Mouse (Mus musculus): ENCODE measurements around the gene Wdr38. TPM values are rescaled to one million over a fixed set of nuclear protein-coding genes. Genes with fewer than 3 reads are reported as not detected.
A peak's percentile ranks its signal among the peaks of the same experiment; 100 is the strongest.
"Not testable (repeated sequence)": the region's sequence is repeated elsewhere in the genome, so short reads cannot be mapped to it uniquely, and the experiment has no call there.

Wdr38 gene
- polyA plus RNA-seq, 1 experiment from 2014 or later = 2.1 TPM

GRCm38 (mm10) chr2:39000587-39000919, 3.3 kb downstream of the Wdr38 start:
- 86% methylated on average over 4 of the region's 4 CpGs for WGBS
- no peak for ATAC-seq
- no peaks in the 10 kb centered on the region for H3K9me3 ChIP-seq (replicated peaks)
- H3K4me1 ChIP-seq = peaks cover 33% of the 10 kb centered on the region
- H3K4me2 ChIP-seq = no peak overlapping the region
- peaks cover 48% of the 10 kb centered on the region for H3K36me3 ChIP-seq (ENCODE audit: poor library complexity, severe bottlenecking)
- H3K4me3 ChIP-seq = no peak overlapping the region
- H3K9ac ChIP-seq = no peak overlapping the region
- no peak overlapping the region for H3K27ac ChIP-seq
- 0 out of 2 replicates have a peak, but pooled peaks cover 7% of the 10 kb centered on the region for H3K27me3 ChIP-seq

- 0 out of 2 replicates have a peak, but pooled peaks cover 7% of the 10 kb centered on the region for H3K27me3 ChIP-seq
- no peak overlapping the region for H3K4me2 ChIP-seq
- H3K4me3 ChIP-seq = no peak overlapping the region
- H3K27ac ChIP-seq = no peak overlapping the region
- no peak for ATAC-seq
- H3K9ac ChIP-seq = no peak overlapping the region
- peaks cover 48% of the 10 kb centered on the region for H3K36me3 ChIP-seq (ENCODE audit: poor library complexity, severe bottlenecking)
- WGBS = 76% methylated on average over 3 of the region's 3 CpGs
- H3K9me3 ChIP-seq (replicated peaks) = no peaks in the 10 kb centered on the region
- peaks cover 44% of the 10 kb centered on the region for H3K4me1 ChIP-seq
Measured at GRCm38 (mm10) chr2:39001866-39002265, 4.6 kb downstream of the Wdr38 start.

DNA sequence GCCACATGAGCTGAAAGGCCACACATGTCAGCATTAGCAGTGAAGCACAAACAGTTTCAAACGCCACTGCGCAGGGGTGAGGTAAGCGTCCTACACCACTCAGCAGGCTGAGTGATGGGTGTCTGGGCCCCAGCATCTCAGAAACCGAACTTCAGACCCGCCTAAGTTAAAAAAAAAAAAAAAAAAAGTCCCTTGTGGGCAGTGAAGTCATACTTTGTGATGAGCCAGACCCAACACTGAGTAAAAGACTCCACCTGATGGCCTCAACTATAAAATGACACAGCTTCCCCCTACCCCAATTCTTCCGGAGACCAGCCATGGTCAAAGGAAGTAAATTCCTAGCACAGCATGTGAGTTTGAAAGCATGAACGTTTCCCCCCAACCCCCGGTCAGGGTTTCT, 5.8 kb downstream of the Wdr38 start:
- peaks cover 48% of the 10 kb centered on the region for H3K36me3 ChIP-seq (ENCODE audit: poor library complexity, severe bottlenecking)
- peak overlapping the region; percentile 74 for H3K4me3 ChIP-seq
- 49% methylated on average over 8 of the region's 8 CpGs for WGBS
- peaks cover 40% of the 10 kb centered on the region for H3K4me1 ChIP-seq
- ATAC-seq = no peak
- peak overlapping the region; percentile 93; the same call in 1 of the 2 replicates for H3K9ac ChIP-seq
- no peaks in the 10 kb centered on the region for H3K9me3 ChIP-seq (replicated peaks)
- no peak overlapping the region for H3K27ac ChIP-seq
- H3K27me3 ChIP-seq = no peaks in the 10 kb centered on the region
- peak overlapping the region; percentile 95 for H3K4me2 ChIP-seq

- H3K9me3 ChIP-seq (replicated peaks) = no peaks in the 10 kb centered on the region
- H3K4me1 ChIP-seq = peaks cover 39% of the 10 kb centered on the region
- H3K4me2 ChIP-seq = peak overlapping the region; percentile 95
- H3K4me3 ChIP-seq = peak overlapping the region; percentile 74
- no peak overlapping the region for H3K27ac ChIP-seq
- H3K36me3 ChIP-seq (ENCODE audit: poor library complexity, severe bottlenecking) = peaks cover 48% of the 10 kb centered on the region
- no peak for ATAC-seq
- 74% methylated on average over 5 of the region's 5 CpGs for WGBS
- H3K27me3 ChIP-seq = no peaks in the 10 kb centered on the region
- H3K9ac ChIP-seq = peak overlapping the region; percentile 93
Measured at GRCm38 (mm10) chr2:39003512-39003911, 6.2 kb downstream of the Wdr38 start.

- ATAC-seq = no peak
Measured at GRCm38 (mm10) chr2:39004372-39004771, 7.1 kb downstream of the Wdr38 start.

GRCm38 (mm10) chr2:39004880-39005435, 7.7 kb downstream of the Wdr38 start, which contains the start of gene Arpc5l:
Arpc5l (plus strand) TSS chr2:39005348.
- ATAC-seq = peak; percentile 91
- Histone ChIP-seq H3K4me3 (peak within 1 kb of the TSS; percentile 74), H3K27ac (peak within 1 kb of the TSS; percentile 93), H3K9ac (peak within 1 kb of the TSS; percentile 93), H3K27me3 (no peaks in the 10 kb centered on the region), H3K36me3 (ENCODE audit: poor library complexity, severe bottlenecking) (peaks cover 39% of the 10 kb centered on the region), H3K4me2 (peak within 1 kb of the TSS; percentile 95), H3K4me1 (peaks cover 52% of the 10 kb centered on the region), H3K9me3 (replicated peaks) (no peaks in the 10 kb centered on the region)
- under 1% methylated on average over 58 of the region's 58 CpGs for WGBS

More at GRCm38 (mm10) chr2:39004372-39004771, 7.1 kb downstream of the Wdr38 start:
- Histone ChIP-seq H3K27ac (peak overlapping the region; percentile 93), H3K4me2 (peak overlapping the region; percentile 95), H3K36me3 (ENCODE audit: poor library complexity, severe bottlenecking) (peaks cover 45% of the 10 kb centered on the region), H3K4me1 (peaks cover 48% of the 10 kb centered on the region), H3K4me3 (peak overlapping the region; percentile 74), H3K9ac (peak overlapping the region; percentile 93), H3K9me3 (replicated peaks) (no peaks in the 10 kb centered on the region), H3K27me3 (no peaks in the 10 kb centered on the region)
- WGBS = 1% methylated on average over 11 of the region's 11 CpGs

DNA sequence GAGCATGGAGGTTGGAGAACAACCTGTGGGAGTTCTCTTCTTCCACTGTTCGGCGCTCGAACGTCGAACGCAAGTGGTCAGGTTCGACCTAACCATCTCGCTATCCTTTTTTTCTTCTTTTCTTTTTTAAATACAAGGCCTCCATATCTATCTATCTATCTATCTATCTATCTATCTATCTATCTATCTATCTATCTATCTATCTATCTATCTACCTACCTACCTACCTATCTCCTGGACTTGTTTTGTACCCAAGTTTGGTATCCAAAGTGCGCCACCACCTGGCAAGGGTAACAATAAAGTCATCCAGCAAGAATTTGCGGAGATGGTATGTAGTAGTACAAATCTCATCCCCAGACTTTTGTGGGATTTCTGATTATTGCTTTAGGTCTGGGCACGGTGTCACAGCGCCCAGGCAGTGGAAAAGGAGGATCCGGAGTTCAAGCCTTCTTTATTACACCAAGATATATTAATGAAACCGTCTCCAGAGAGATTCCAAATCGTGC, 8.4 kb downstream of the Wdr38 start, which contains the start of gene Rpl35:
Gene Rpl35, minus strand, starts transcription at position 51 of the 506 bp plus-strand sequence.
- no peak for ATAC-seq
- Histone ChIP-seq H3K9me3 (replicated peaks) (no peaks in the 10 kb centered on the region), H3K36me3 (ENCODE audit: poor library complexity, severe bottlenecking) (peaks cover 32% of the 10 kb centered on the region), H3K4me2 (peak within 1 kb of the TSS; percentile 95), H3K4me3 (peak within 1 kb of the TSS; percentile 74), H3K4me1 (peaks cover 58% of the 10 kb centered on the region), H3K27me3 (no peaks in the 10 kb centered on the region), H3K9ac (peak within 1 kb of the TSS; percentile 93), H3K27ac (peak within 1 kb of the TSS; percentile 93)
- WGBS = 14% methylated on average over 15 of the region's 15 CpGs

GRCm38 (mm10) chr2:39006149-39006730, 9.0 kb downstream of the Wdr38 start:
- H3K27ac ChIP-seq = no peak overlapping the region
- H3K9me3 ChIP-seq (replicated peaks) = no peaks in the 10 kb centered on the region
- H3K9ac ChIP-seq = 0 out of 2 replicates have a peak overlapping the region, but pooled peaks have one; percentile 70
- ATAC-seq = no peak
- H3K27me3 ChIP-seq = no peaks in the 10 kb centered on the region
- peak overlapping the region; percentile 95 for H3K4me2 ChIP-seq
- peaks cover 26% of the 10 kb centered on the region for H3K36me3 ChIP-seq (ENCODE audit: poor library complexity, severe bottlenecking)
- WGBS = 91% methylated on average over 14 of the region's 14 CpGs
- peaks cover 62% of the 10 kb centered on the region for H3K4me1 ChIP-seq
- H3K4me3 ChIP-seq = peak overlapping the region; percentile 74

GRCm38 (mm10) chr2:39007865-39008264, 10.6 kb downstream of the Wdr38 start:
- H3K9ac ChIP-seq = peak overlapping the region; percentile 96
- H3K4me1 ChIP-seq = peaks cover 58% of the 10 kb centered on the region
- no peaks in the 10 kb centered on the region for H3K9me3 ChIP-seq (replicated peaks)
- H3K36me3 ChIP-seq (ENCODE audit: poor library complexity, severe bottlenecking) = peaks cover 17% of the 10 kb centered on the region
- ATAC-seq = peak; percentile 88
- H3K4me2 ChIP-seq = peak overlapping the region; percentile 97
- under 1% methylated on average over 36 of the region's 44 CpGs for WGBS
- H3K27ac ChIP-seq = peak overlapping the region; percentile 90
- peak overlapping the region; percentile 93 for H3K4me3 ChIP-seq
- H3K27me3 ChIP-seq = no peaks in the 10 kb centered on the region

DNA sequence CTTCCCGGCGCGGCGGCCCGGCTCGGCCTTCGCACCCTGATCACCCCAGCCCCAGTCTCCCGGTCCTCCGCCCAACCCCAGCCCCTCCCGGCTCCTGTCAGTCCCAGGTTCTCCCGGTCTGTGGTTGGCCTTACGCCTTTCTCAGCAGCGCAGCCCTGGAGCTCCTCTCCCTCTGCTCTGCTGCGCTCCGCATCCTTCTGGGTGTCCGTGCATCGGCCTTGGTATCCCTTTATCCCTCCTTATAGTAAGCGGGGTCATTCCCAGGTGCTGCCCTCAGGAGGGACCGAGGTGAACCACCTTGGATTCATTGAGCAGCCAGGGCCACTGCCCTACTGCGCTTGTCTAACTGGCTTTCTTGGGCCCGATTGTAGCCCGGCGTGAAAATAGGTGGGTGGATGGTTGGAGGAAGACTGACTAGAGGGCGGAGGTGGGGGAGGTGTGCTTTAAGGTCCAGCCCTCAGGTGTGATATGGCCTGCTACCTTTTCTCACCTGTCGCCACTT, 11.1 kb downstream of the Wdr38 start:
- Histone ChIP-seq H3K4me3 (peak overlapping the region; percentile 93), H3K27me3 (no peaks in the 10 kb centered on the region), H3K9me3 (replicated peaks) (no peaks in the 10 kb centered on the region), H3K4me2 (peak overlapping the region; percentile 97), H3K9ac (peak overlapping the region; percentile 96), H3K4me1 (peaks cover 53% of the 10 kb centered on the region), H3K27ac (peak overlapping the region; percentile 90), H3K36me3 (ENCODE audit: poor library complexity, severe bottlenecking) (peaks cover 15% of the 10 kb centered on the region)
- peak; percentile 50 for ATAC-seq
- WGBS = 1% methylated on average over 25 of the region's 25 CpGs

GRCm38 (mm10) chr2:39008954-39009365, 11.7 kb downstream of the Wdr38 start:
- H3K4me3 ChIP-seq = peak overlapping the region; percentile 93
- H3K4me1 ChIP-seq = peaks cover 52% of the 10 kb centered on the region
- H3K9me3 ChIP-seq (replicated peaks) = no peaks in the 10 kb centered on the region
- WGBS = 37% methylated on average over 3 of the region's 3 CpGs
- H3K27ac ChIP-seq = no peak overlapping the region
- peak overlapping the region; percentile 97 for H3K4me2 ChIP-seq
- H3K9ac ChIP-seq = peak overlapping the region; percentile 96
- ATAC-seq = no peak
- H3K36me3 ChIP-seq (ENCODE audit: poor library complexity, severe bottlenecking) = peaks cover 16% of the 10 kb centered on the region
- no peaks in the 10 kb centered on the region for H3K27me3 ChIP-seq

GRCm38 (mm10) chr2:39010144-39010543, 12.9 kb downstream of the Wdr38 start:
- Histone ChIP-seq H3K4me1 (peaks cover 49% of the 10 kb centered on the region), H3K36me3 (ENCODE audit: poor library complexity, severe bottlenecking) (peaks cover 27% of the 10 kb centered on the region)
- H3K27me3 ChIP-seq; H3K4me2 ChIP-seq; ATAC-seq; H3K9me3 ChIP-seq (replicated peaks); H3K9ac ChIP-seq; H3K27ac ChIP-seq; H3K4me3 ChIP-seq: not testable (repeated sequence)
- 89% methylated on average over 5 of the region's 5 CpGs for WGBS
